Mouse (Mus musculus) ES-Bruce4 (cell line): ENCODE measurements around the gene Nrg3. TPM values are rescaled to one million over a fixed set of nuclear protein-coding genes. Genes with fewer than 3 reads are reported as not detected.

Experiments used
- H3K27ac ChIP-seq: 2 replicates; pipeline ENCODE4 v1.5.1; 2012; ENCODE audit warnings: low read length, inconsistent platforms; ENCODE audit not compliant: insufficient read depth
- H3K27me3 ChIP-seq: 2 replicates; pipeline ENCODE4 v1.6.1; 2012; ENCODE audit warnings: mild to moderate bottlenecking, low read length, inconsistent platforms; ENCODE audit not compliant: control insufficient read depth, poor library complexity, insufficient read depth, severe bottlenecking
- H3K36me3 ChIP-seq: 2 replicates; pipeline ENCODE4 v1.6.1; 2012; ENCODE audit warnings: inconsistent platforms, mild to moderate bottlenecking, low read length, moderate library complexity; ENCODE audit not compliant: control insufficient read depth, poor library complexity, insufficient read depth, severe bottlenecking
- H3K4me1 ChIP-seq: one replicate; pipeline ENCODE4 v1.8.1; 2011; ENCODE audit warnings: low read length; ENCODE audit not compliant: control insufficient read depth, insufficient read depth
- H3K4me3 ChIP-seq: 2 replicates; pipeline ENCODE4 v1.5.1; 2011; ENCODE audit warnings: low read depth, mild to moderate bottlenecking, low read length
- H3K9ac ChIP-seq: 2 replicates; pipeline ENCODE4 v1.6.1; 2012; ENCODE audit warnings: low read depth, mild to moderate bottlenecking, inconsistent platforms; ENCODE audit not compliant: poor library complexity, severe bottlenecking
- H3K9me3 ChIP-seq: replicated peaks from 2 replicates; pipeline ENCODE4 v1.6.1; 2012; ENCODE audit warnings: mild to moderate bottlenecking, low read length, inconsistent platforms; ENCODE audit not compliant: control insufficient read depth, poor library complexity, insufficient read depth, severe bottlenecking
- CTCF ChIP-seq: IDR thresholded peaks from one replicate; pipeline ENCODE4 v1.8.1; 2011; ENCODE audit warnings: low read depth, low read length
- EP300 ChIP-seq: IDR thresholded peaks from 2 replicates; pipeline ENCODE4 v1.6.1; 2011; ENCODE audit warnings: low read depth, low read length; ENCODE audit not compliant: insufficient read depth
- POLR2A ChIP-seq: IDR thresholded peaks from one replicate; pipeline ENCODE4 v1.8.1; 2011; ENCODE audit warnings: low read length; ENCODE audit not compliant: insufficient read depth
- polyA plus RNA-seq: library from polyadenylated mRNA; stranded (reverse); fragments of >200 nt; gene quantifications from 2 replicates; pipeline ENCODE4 v1.2.4, GENCODE M21; 2011; ENCODE audit warnings: low read depth; ENCODE audit not compliant: missing spikeins, insufficient read depth, insufficient read length

Nrg3 gene
- polyA plus RNA-seq, 1 experiment: not detected

DNA sequence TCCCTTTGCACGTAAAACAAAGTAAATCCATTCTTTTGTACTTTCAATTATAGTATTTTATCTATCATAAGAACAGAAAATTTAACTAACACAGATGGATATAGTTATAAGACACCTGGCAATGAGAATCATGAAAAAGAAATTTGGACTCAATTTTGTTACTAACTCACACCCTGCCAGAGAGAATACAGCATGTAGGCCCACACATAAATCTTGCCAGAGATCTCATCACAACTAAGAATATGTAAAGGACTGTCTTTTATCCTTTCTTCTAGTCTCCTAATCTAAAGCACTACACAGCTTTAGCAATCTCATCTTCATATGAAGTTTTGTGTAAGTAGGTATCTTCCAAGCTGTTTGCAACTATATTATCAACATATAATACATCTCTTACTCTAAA is 904.7 kb downstream of the Nrg3 start:
- TF ChIP-seq POLR2A (no peak), CTCF (no peak), EP300 (no peak)
- no peak overlapping the region for H3K27ac ChIP-seq
- no peaks in the 10 kb centered on the region for H3K36me3 ChIP-seq
- no peak overlapping the region for H3K9ac ChIP-seq
- no peak overlapping the region for H3K4me3 ChIP-seq
- 0 out of 2 replicates have a peak, but pooled peaks cover 2% of the 10 kb centered on the region for H3K9me3 ChIP-seq
- no peaks in the 10 kb centered on the region for H3K4me1 ChIP-seq
- no peaks in the 10 kb centered on the region for H3K27me3 ChIP-seq

DNA sequence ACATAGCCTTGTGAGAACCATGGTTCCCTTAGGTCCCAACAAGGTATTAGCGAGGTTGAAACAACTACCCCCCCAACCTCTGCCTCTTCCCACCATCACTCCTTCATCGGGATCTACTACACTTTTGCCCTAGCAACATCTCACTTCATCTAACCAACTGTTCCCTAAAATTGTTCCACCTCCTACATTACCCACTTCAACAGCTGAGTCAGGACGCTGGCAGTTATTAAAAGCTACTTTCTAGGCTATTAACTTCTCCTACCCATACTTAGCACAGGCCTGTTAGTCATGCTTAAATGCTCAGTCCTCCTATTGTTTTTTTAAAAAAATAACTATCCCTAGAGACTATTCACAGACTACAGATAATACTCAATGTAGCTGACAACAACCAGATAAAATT is 906.7 kb downstream of the Nrg3 start:
- no peak overlapping the region for H3K4me3 ChIP-seq
- H3K9me3 ChIP-seq: 0 out of 2 replicates have a peak, but pooled peaks cover 2% of the 10 kb centered on the region
- H3K27me3 ChIP-seq: no peaks in the 10 kb centered on the region
- no peaks in the 10 kb centered on the region for H3K4me1 ChIP-seq
- H3K27ac ChIP-seq: no peak overlapping the region
- no peak overlapping the region for H3K9ac ChIP-seq
- no peaks in the 10 kb centered on the region for H3K36me3 ChIP-seq
- TF ChIP-seq CTCF (no peak), EP300 (no peak), POLR2A (no peak)

DNA sequence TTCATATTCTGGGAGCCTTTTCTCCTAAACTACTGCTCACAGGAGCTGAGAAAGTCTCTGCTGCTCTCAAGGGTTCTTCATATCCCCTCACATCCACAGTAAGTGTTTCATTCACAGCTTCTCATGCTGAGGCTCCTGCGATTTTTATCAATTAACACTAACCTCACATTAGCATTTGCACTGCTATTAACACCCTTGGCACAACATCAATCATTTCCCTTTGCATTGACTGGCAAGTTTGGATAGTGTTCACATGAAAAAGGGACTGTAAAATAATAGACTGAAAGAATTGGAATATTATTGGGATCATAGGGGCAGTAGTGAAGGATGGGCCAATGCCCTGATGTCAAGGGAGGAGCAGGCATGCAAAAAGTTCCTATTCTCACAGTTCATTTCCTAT is 918.3 kb downstream of the Nrg3 start:
- no peak overlapping the region for H3K27ac ChIP-seq
- H3K27me3 ChIP-seq: no peaks in the 10 kb centered on the region
- H3K4me3 ChIP-seq: no peak overlapping the region
- H3K9ac ChIP-seq: no peak overlapping the region
- H3K4me1 ChIP-seq: no peaks in the 10 kb centered on the region
- no peaks in the 10 kb centered on the region; the same call in 1 of the 2 replicates for H3K9me3 ChIP-seq
- TF ChIP-seq POLR2A (no peak), EP300 (no peak), CTCF (no peak)
- H3K36me3 ChIP-seq: no peaks in the 10 kb centered on the region

DNA sequence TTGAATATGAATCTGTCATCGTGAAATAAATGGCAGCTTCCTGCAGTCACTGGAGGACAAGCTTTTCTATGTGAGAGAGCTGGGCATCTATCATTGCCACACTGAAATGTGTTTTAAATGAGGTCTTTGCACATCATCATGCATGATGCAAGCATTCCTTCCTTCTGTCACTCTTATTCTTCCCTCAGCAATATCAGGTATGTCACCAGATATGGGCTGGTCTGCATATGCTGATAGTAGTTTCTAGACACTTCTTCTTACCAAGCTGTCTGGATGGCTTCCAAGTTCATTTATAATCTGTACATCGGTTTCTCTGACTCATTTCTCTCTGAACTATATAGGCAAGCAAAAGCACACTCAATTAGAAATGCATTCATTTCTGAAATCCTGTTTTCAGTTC is 925.6 kb downstream of the Nrg3 start:
- H3K9me3 ChIP-seq: peaks cover 8% of the 10 kb centered on the region; the same call in 1 of the 2 replicates

DNA sequence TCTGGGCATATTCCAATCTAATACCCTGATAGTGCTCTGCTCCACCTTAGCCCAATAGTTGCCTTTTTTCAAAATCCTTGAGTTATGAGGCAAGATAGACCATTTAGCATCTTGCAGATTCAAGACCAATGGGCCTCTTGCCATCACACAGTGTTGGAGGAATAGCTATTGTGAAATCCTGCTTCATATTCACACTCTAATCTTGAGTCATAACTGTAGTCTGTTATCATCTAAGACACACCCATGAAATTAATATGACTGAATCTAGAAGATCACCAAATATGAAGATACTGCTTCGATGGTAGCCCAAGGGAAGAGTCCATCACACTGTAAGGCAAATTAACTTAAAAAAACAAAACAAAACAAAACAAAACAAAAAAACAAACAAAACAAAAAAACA is 937.7 kb downstream of the Nrg3 start:
- H3K4me3 ChIP-seq: no peak overlapping the region
- no peak for TF ChIP-seq EP300
- no peak for TF ChIP-seq POLR2A
- TF ChIP-seq CTCF: no peak
- H3K36me3 ChIP-seq: no peaks in the 10 kb centered on the region
- H3K4me1 ChIP-seq: no peaks in the 10 kb centered on the region
- H3K27ac ChIP-seq: no peak overlapping the region
- no peak overlapping the region for H3K9ac ChIP-seq
- no peaks in the 10 kb centered on the region for H3K27me3 ChIP-seq
- no peaks in the 10 kb centered on the region for H3K9me3 ChIP-seq

More for the DNA sequence above, 925.6 kb downstream of the Nrg3 start:
- H3K36me3 ChIP-seq: no peaks in the 10 kb centered on the region
- TF ChIP-seq EP300: no peak
- TF ChIP-seq CTCF: no peak
- no peak for TF ChIP-seq POLR2A
- no peak overlapping the region for H3K9ac ChIP-seq
- H3K4me1 ChIP-seq: no peaks in the 10 kb centered on the region
- H3K4me3 ChIP-seq: no peak overlapping the region
- no peaks in the 10 kb centered on the region for H3K27me3 ChIP-seq
- H3K27ac ChIP-seq: no peak overlapping the region

DNA sequence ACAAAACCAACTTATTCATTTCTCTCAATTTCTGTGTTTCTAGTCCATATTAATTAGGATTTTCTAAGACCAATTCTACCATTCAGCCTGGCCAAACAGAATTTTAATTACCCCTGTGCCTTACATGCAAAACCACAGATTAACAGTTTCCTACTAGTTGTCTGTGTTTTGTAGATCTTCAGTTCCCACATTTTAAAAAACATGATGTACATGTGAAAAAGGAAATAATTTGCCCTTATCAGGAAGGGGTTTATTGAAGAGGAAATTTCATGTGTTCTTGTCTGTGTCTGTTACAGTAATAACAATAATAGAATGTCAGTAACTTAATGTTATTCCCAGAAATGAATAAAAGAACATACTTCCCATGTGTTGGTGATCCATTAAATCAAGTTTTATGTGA is 939.4 kb downstream of the Nrg3 start:
- Histone ChIP-seq H3K9ac (no peak overlapping the region), H3K9me3 (no peaks in the 10 kb centered on the region), H3K27ac (no peak overlapping the region), H3K4me1 (no peaks in the 10 kb centered on the region), H3K36me3 (no peaks in the 10 kb centered on the region), H3K27me3 (no peaks in the 10 kb centered on the region), H3K4me3 (no peak overlapping the region)
- TF ChIP-seq POLR2A (no peak), EP300 (no peak), CTCF (no peak)
